ENCODE assay signal across 8 mouse cellular contexts in the genomic region with DNA sequence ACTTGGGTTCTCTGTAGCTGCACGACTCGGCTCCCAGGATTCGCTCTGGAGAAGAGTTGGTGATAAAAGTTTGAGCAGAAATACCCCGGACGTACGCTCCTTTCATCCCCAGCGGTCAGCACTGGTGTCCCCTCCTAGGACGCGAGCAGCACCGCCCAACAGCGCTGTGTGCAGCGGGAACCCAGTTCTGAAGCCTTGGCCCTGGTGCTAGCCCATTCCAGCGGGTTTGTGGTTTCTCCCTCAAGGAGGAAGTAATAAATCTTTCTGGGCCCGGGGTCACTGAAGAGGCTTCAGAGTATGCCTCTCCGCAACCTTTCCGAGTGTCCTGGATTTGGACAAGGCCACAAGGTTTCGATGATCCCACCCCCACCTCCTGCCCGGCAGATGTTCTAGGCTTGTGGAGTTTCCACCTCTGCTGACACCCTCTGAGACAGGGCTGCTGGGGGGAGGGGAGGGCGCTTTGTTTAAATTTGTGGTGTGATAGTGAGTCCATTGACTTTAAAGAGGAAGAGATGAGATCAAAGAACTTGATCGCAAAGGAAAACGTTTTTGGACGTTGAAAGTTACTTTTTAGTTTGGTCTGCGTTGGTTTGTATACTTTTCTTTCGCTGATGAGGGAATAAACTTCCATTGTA. TPM values are rescaled to one million over a fixed set of nuclear protein-coding genes. Genes with fewer than 3 reads are reported as not detected.
DNase-seq lines count a peak whose midpoint lies in the region; ATAC-seq lines count a peak whose summit lies in the region.

No protein-coding gene starts in this region.

- H3K36me3 ChIP-seq in heart, embryonic 11.5 days (ENCODE audit: control insufficient read depth, insufficient read depth, low read length) = no peaks in the 10 kb centered on the region
- no peaks in the 10 kb centered on the region for H3K36me3 ChIP-seq in lung, embryonic 15.5 days

- H3K4me3 ChIP-seq in heart, embryonic 11.5 days (ENCODE audit: low read depth, low read length) = peak overlapping the region; percentile 65
- H3K4me3 ChIP-seq in lung, embryonic 15.5 days = peak overlapping the region; percentile 55

- WGBS in heart, embryonic 11.5 days (ENCODE audit: insufficient replicate concordance) = under 1% methylated on average over 24 of the region's 24 CpGs
- under 1% methylated on average over 24 of the region's 24 CpGs for WGBS in lung, embryonic 15.5 days

- peak overlapping the region; percentile 75 for H3K9ac ChIP-seq in heart, embryonic 11.5 days (ENCODE audit: low read depth, low read length)
- peak overlapping the region; percentile 44 for H3K9ac ChIP-seq in lung, embryonic 15.5 days

- no peaks in the 10 kb centered on the region for H3K9me3 ChIP-seq in heart, embryonic 11.5 days (replicated peaks; ENCODE audit: control insufficient read depth, low read length)
- H3K9me3 ChIP-seq in lung, embryonic 15.5 days = no peaks in the 10 kb centered on the region

- H3K27me3 ChIP-seq in heart, embryonic 11.5 days (ENCODE audit: control insufficient read depth, insufficient read depth, low read length) = peaks cover 13% of the 10 kb centered on the region
- peaks cover 41% of the 10 kb centered on the region for H3K27me3 ChIP-seq in lung, embryonic 15.5 days

- DNase-seq in ES-CJ7 (ENCODE audit: low read depth, low spot score) = peak; percentile 42
- peak; percentile 85 for DNase-seq in adrenal gland, postnatal 14 days
- peak; percentile 64 for DNase-seq in kidney, adult 9 months
- DNase-seq in ovary, postnatal 14 days (ENCODE audit: low spot score) = peak; percentile 18
- no peak for DNase-seq in layer of hippocampus, postnatal 25 days (ENCODE audit: extremely low spot score in 1 of 2, low spot score in 1 of 2)
- no peak for DNase-seq in layer of hippocampus, adult 18-20 months (ENCODE audit: low spot score in 2 of 2)

- peak overlapping the region; percentile 96 for H3K4me2 ChIP-seq in heart, embryonic 11.5 days
- H3K4me2 ChIP-seq in lung, embryonic 15.5 days = peak overlapping the region; percentile 82

- peak overlapping the region; percentile 30; the same call in 1 of the 2 replicates for H3K27ac ChIP-seq in heart, embryonic 11.5 days (ENCODE audit: low read depth, low read length)
- peak overlapping the region; percentile 85 for H3K27ac ChIP-seq in lung, embryonic 15.5 days

- 0 out of 2 replicates have a peak, but pooled peaks cover 2% of the 10 kb centered on the region for H3K4me1 ChIP-seq in heart, embryonic 11.5 days (ENCODE audit: control insufficient read depth, insufficient read depth, low read length)
- peaks cover 23% of the 10 kb centered on the region for H3K4me1 ChIP-seq in lung, embryonic 15.5 days

- ATAC-seq in heart, embryonic 11.5 days (replicated peaks; ENCODE audit: insufficient number of reproducible peaks, low FRiP score, low TSS enrichment) = peak; percentile 32
- peak; percentile 69 for ATAC-seq in lung, embryonic 15.5 days (ENCODE audit: borderline replicate concordance, extremely low read depth, low FRiP score, low TSS enrichment)

RNA-seq across cellular contexts. Expression of a gene that starts 1.2 kb away (rescaled TPM):
- total RNA-seq in adrenal gland, postnatal 14 days (2021) = 19.0 and 20.6 TPM in 2 replicates
- polyA plus RNA-seq in heart, embryonic 11.5 days (2014; fragmentation: Nextera tagmentation; extraction: Ambion mirVana) = 2.2 and 2.9 TPM in 2 replicates
- 12.1 and 12.2 TPM in 2 replicates for polyA plus RNA-seq in lung, embryonic 15.5 days (2015; fragmentation: Nextera tagmentation; extraction: Ambion mirVana)
- 100 to 1,000 TPM; 109 to 121 TPM for total RNA-seq in layer of hippocampus, postnatal 25 days (2021)
- total RNA-seq in layer of hippocampus, adult 18-20 months (2021) = 100 to 1,000 TPM in 1 of 2 experiments, 10 to 100 TPM in 1; 96.8 to 103 TPM

Comparison
In these comparisons a context has a peak if more than half of its experiments do, and no peak if none do; other contexts are left out.
1. DNase-seq: peak in ES-CJ7 (single experiment), adrenal gland, postnatal 14 days (single experiment), kidney, adult 9 months (single experiment) and ovary, postnatal 14 days (single experiment); none in layer of hippocampus, postnatal 25 days (0 of 2) and layer of hippocampus, adult 18-20 months (0 of 2).